Mouse (Mus musculus) kidney, adult 2 months (tissue): ENCODE results near the gene Tial1. TPM values are rescaled to one million over a fixed set of nuclear protein-coding genes. Genes with fewer than 3 reads are reported as not detected.

ENCODE experiments used
- DNase-seq: peaks from one replicate; pipeline ENCODE4 v3.0.0; 2021
- H3K27ac ChIP-seq: fragments of 200-500 bp; 2 replicates; pipeline ENCODE4 v1.5.1; 2012; ENCODE audit warnings: low read depth, low read length, control low read depth, inconsistent platforms; ENCODE audit not compliant: insufficient read depth
- H3K27me3 ChIP-seq: fragments of 200-500 bp; replicated peaks from 2 replicates; pipeline ENCODE4 v1.6.1; 2012; ENCODE audit warnings: mild to moderate bottlenecking, moderate library complexity, low read length, inconsistent platforms; ENCODE audit not compliant: control insufficient read depth, insufficient read depth
- H3K36me3 ChIP-seq: fragments of 200-500 bp; 2 replicates; pipeline ENCODE4 v1.6.1; 2012; ENCODE audit warnings: mild to moderate bottlenecking, moderate library complexity, low read length, inconsistent platforms; ENCODE audit not compliant: control insufficient read depth, insufficient read depth
- H3K4me1 ChIP-seq: fragments of 200-500 bp; 2 replicates; pipeline ENCODE4 v1.6.1; 2011; ENCODE audit warnings: low read length; ENCODE audit not compliant: control insufficient read depth, insufficient read depth
- H3K4me3 ChIP-seq: fragments of 200-500 bp; 2 replicates; pipeline ENCODE4 v1.5.1; 2011; ENCODE audit warnings: mild to moderate bottlenecking, low read depth, low read length, control low read depth; ENCODE audit not compliant: insufficient read depth
- CTCF ChIP-seq: fragments of 200-500 bp; conservative IDR thresholded peaks from 2 replicates; pipeline ENCODE4 v1.5.1; 2011; ENCODE audit warnings: low read depth, mild to moderate bottlenecking, control low read depth, low read length, moderate library complexity, mixed read lengths; ENCODE audit not compliant: insufficient read depth, insufficient read length
- POLR2A ChIP-seq: fragments of 200-500 bp; IDR thresholded peaks from one replicate; pipeline ENCODE4 v1.6.1; 2011; ENCODE audit warnings: low read depth, low read length, control low read depth
- WGBS: fragments of 180-500 bp; shearing (Covaris S2); methylation state at CpG from one replicate; pipeline ENCODE4 v1.1.7; 2018; 5-methylcytosine and 5-hydroxymethylcytosine counted together
- polyA plus RNA-seq: library from polyadenylated mRNA; depleted of rRNA; stranded (reverse); fragments of >200 nt; gene quantifications from 2 replicates; pipeline ENCODE4 v1.2.3, GENCODE M21; 2012

The Tial1 gene
- polyA plus RNA-seq, 1 experiment, result 22.2 TPM

DNA sequence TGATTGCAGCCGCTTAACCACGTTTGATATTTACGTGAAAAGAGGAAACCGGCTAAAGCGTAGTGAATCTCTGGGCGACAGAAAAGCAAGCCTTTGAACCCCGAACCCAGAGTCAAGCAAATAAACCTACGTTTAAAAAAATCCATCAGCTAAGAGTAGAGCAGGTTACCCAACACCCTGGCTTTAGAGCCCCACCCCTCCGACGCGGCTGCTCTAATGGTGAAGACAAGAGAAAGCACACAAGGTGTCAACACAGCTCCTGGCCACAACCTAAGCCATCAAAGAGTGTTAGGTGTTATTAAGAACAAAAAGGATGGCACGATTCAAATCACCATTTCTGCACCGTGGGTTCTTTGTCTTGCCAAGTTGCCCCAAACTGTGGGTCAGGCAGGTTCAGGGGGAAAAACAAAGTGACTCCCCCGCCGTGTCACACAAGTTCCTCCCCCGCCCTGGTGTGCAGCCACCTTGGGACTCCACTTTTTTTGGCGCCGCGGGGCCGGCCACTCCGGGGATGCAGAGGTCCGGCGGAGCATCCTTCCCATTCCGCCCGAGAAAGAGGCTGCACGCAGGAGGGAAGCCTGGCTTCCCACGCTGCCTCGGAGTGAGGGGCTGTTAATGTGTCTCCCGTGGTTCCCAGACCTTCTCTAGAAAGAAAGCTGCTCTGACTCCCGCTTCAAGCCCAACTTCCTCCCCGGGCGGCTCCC lies 44.1 kb downstream of the Tial1 start:
- WGBS, result 4% methylated on average over 32 of the region's 32 CpGs
- Histone ChIP-seq H3K27ac (no peak overlapping the region), H3K27me3 (no peaks in the 10 kb centered on the region)

GRCm38 (mm10) chr7:128416664-128417063 lies 44.9 kb downstream of the Tial1 start:
- WGBS, result 59% methylated on average over 6 of the region's 6 CpGs
- no peaks in the 10 kb centered on the region for H3K4me1 ChIP-seq
- no peak overlapping the region for H3K27ac ChIP-seq
- no peaks in the 10 kb centered on the region for H3K36me3 ChIP-seq
- DNase-seq, result no peak
- TF ChIP-seq POLR2A (no peak), CTCF (no peak)
- no peak overlapping the region for H3K4me3 ChIP-seq
- H3K27me3 ChIP-seq, result no peaks in the 10 kb centered on the region

More for the DNA sequence above, 44.1 kb downstream of the Tial1 start:
- TF ChIP-seq POLR2A (no peak), CTCF (no peak)
- no peak for DNase-seq
- no peaks in the 10 kb centered on the region for H3K4me1 ChIP-seq
- H3K36me3 ChIP-seq, result no peaks in the 10 kb centered on the region
- H3K4me3 ChIP-seq, result peak overlapping the region; percentile 65

- no peaks in the 10 kb centered on the region for H3K4me1 ChIP-seq
- no peaks in the 10 kb centered on the region for H3K36me3 ChIP-seq
- H3K4me3 ChIP-seq, result no peak overlapping the region
- no peak for TF ChIP-seq POLR2A
- TF ChIP-seq CTCF, result no peak
- no peaks in the 10 kb centered on the region for H3K27me3 ChIP-seq
- WGBS, result 62% methylated on average over 8 of the region's 8 CpGs
- no peak overlapping the region for H3K27ac ChIP-seq
- no peak for DNase-seq
These were observed 47.1 kb downstream of the Tial1 start for GRCm38 (mm10) chr7:128414433-128414832.

GRCm38 (mm10) chr7:128412071-128412833 lies 49.3 kb downstream of the Tial1 start:
- H3K4me3 ChIP-seq, result no peak overlapping the region
- no peaks in the 10 kb centered on the region for H3K27me3 ChIP-seq
- H3K36me3 ChIP-seq, result no peaks in the 10 kb centered on the region
- H3K27ac ChIP-seq, result no peak overlapping the region
- TF ChIP-seq CTCF (no peak), POLR2A (no peak)
- DNase-seq, result no peak
- 69% methylated on average over 10 of the region's 10 CpGs for WGBS
- no peaks in the 10 kb centered on the region for H3K4me1 ChIP-seq

DNA sequence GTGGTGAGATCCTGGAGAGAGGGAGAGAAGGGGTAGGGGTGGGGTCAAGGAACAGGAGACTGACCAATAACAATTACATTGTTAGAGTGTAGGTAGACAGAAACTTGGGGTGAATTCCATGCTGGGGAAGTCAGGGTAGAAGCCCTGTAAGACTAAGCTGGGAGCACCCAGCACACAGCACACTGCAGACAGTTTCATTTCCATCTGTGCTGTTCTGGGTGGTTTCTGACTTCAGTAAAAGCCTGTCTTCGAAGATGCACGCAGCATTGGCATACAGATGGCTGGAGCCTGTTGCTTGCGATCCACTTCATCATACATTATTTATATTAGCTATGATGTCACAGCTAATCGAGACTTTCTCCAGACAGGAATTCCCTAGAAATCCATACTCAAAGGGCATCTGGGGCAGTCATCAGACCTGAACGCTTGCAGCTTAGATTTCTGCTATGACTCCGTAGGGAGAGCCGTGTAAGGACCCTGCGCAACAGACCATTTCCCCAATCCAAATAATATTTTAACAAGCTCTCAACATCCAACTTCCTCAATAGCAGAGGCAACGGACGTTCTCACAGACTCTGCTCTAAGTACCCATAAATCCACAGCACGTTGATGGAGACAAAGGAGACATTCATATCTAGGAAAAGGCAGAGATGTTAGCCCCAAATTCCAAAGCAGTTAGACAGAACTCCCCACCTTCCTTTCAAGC lies 50.7 kb downstream of the Tial1 start:
- DNase-seq, result no peak
- H3K27me3 ChIP-seq, result no peaks in the 10 kb centered on the region
- TF ChIP-seq CTCF, result no peak
- TF ChIP-seq POLR2A, result no peak
- no peaks in the 10 kb centered on the region for H3K4me1 ChIP-seq
- H3K4me3 ChIP-seq, result no peak overlapping the region
- no peak overlapping the region for H3K27ac ChIP-seq
- 70% methylated on average over 11 of the region's 11 CpGs for WGBS
- H3K36me3 ChIP-seq, result no peaks in the 10 kb centered on the region

DNA sequence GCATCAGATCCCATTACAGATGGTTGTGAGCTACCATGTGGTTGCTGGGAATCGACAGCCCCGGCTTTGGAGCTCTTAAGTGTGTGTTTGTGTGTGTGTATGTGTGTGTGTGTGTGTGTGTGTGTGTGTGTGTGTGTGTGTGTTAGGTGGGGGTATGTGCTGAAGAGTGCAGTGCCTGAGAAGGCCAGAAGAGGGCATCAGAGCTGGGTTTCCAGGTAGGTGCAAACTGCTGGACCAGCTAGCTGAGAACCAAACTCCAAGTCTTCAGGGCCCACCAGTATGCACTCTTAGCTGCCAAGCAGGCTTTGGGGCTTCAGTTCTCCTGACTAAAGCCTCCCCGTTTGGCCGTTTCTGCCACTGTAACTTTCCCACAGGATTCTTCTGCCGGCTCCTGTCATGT lies 53.3 kb downstream of the Tial1 start:
- TF ChIP-seq POLR2A (no peak), CTCF (0 out of 2 replicates have a peak, but pooled peaks have one; percentile 25)
- no peak for DNase-seq
- WGBS, result 94% methylated on average over 5 of the region's 5 CpGs
- H3K27me3 ChIP-seq, result no peaks in the 10 kb centered on the region
- no peak overlapping the region for H3K4me3 ChIP-seq
- H3K36me3 ChIP-seq, result no peaks in the 10 kb centered on the region
- no peak overlapping the region for H3K27ac ChIP-seq
- no peaks in the 10 kb centered on the region for H3K4me1 ChIP-seq

- Histone ChIP-seq H3K27ac (no peak overlapping the region), H3K4me1 (no peaks in the 10 kb centered on the region), H3K36me3 (no peaks in the 10 kb centered on the region), H3K4me3 (no peak overlapping the region), H3K27me3 (no peaks in the 10 kb centered on the region)
- no peak for DNase-seq
- no peak for TF ChIP-seq CTCF
- 89% methylated on average over 6 of the region's 6 CpGs for WGBS
These were observed 57.5 kb downstream of the Tial1 start for GRCm38 (mm10) chr7:128403988-128404387.
